Mouse (Mus musculus): ENCODE results near the gene R3hdm2.

Gene R3hdm2

DNA sequence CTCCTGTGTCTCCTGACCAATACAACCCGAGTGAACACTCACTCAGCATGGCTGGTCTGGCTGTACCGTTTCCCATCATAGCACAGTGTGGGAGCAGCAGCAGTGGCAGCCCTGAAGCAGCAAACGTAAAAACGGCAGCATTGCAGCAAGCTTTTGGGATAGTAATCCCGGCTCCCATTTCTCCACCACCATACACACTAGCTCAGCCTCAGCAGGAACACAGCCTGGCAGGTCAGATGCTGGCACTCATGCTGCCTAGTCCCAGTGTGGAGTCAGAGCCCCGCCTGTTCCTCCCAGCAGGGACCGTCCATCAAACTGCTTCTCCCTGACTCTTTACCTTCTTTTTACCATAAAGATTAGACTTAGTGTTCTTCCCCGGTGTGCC, 111.0 kb downstream of the R3hdm2 start:
- no peak for DNase-seq (ENCODE audit: low spot score in 2 of 2)

DNA sequence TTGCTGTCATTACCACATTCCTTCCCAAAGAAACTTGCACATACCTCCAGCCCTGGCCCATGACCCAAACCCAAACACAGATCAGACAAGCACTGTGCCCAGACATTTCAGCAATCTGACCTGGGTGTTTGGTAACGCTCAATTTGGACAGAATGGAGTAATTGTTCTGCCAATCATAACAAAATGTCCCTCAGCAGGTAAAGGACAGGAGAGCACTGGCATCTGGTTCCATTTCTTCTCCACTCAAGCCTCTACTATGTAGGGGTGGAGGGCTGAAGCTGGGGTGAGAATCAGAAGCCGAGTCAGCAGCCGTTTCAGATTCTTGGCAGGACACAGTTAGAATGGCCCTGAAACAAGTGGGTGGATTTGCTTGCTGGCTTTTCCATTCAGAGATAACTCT, 112.0 kb downstream of the R3hdm2 start:
- no peak for DNase-seq (ENCODE audit: low spot score in 2 of 2)

DNA sequence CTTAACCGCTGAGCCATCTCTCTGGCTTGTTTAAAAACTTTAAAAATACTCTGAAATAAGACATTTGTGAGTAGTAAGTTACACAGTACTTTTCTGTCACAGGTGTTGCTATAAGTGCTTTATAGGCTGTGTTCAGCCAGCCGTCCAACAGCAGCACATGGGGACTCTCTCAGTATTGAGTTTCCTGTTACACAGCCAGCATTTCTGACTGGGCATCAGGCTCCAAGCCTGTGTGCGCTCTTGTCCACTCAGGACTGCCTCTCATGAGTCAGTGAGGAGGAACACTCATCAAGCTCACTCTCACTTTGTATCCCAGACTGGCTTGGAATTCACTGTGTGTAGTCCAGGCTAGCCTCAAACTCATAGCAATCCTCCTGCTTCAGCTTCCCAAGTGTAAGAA, 116.0 kb downstream of the R3hdm2 start:
- DNase-seq (ENCODE audit: low spot score in 2 of 2), result no peak

DNA sequence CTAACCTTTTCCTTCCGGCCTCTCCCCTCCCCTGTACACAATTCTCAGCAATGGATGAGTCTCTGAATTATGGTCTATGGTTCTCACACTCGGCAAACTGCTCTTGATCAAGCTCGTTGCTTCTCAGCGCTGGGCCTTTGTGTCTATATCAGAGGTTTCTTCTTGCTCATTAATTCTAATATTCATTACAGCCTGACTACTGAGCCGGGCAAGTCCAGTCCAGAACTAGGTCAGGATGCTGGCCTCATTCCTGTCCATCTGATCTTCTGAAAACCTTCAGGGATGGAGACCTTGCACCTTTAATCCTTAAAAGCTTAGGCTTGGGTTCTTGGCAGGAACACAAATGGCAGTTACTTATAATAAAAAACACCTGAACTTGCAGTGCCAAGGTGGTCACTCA, 119.4 kb downstream of the R3hdm2 start:
- no peak for DNase-seq (ENCODE audit: low spot score in 2 of 2)

DNA sequence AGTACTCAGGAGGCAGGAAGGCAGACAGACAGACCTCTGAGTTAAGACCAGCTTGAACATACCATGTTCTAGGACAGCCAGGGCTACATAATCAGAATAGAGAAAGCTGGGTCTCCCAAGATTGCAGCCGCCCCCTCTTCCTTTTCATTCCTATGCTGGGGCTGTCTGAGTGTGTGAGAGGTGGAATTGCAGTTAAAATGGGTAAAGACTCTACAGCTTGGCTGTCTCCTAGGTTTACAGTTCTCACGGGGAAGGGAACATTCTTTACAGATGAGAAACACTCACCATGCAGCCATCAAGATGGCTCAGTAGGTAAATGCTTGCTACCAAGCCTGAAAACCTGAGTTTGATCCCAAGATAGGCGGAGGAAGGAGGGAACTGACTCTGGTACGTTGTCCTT, 119.9 kb downstream of the R3hdm2 start:
- no peak for DNase-seq (ENCODE audit: low spot score in 2 of 2)

DNA sequence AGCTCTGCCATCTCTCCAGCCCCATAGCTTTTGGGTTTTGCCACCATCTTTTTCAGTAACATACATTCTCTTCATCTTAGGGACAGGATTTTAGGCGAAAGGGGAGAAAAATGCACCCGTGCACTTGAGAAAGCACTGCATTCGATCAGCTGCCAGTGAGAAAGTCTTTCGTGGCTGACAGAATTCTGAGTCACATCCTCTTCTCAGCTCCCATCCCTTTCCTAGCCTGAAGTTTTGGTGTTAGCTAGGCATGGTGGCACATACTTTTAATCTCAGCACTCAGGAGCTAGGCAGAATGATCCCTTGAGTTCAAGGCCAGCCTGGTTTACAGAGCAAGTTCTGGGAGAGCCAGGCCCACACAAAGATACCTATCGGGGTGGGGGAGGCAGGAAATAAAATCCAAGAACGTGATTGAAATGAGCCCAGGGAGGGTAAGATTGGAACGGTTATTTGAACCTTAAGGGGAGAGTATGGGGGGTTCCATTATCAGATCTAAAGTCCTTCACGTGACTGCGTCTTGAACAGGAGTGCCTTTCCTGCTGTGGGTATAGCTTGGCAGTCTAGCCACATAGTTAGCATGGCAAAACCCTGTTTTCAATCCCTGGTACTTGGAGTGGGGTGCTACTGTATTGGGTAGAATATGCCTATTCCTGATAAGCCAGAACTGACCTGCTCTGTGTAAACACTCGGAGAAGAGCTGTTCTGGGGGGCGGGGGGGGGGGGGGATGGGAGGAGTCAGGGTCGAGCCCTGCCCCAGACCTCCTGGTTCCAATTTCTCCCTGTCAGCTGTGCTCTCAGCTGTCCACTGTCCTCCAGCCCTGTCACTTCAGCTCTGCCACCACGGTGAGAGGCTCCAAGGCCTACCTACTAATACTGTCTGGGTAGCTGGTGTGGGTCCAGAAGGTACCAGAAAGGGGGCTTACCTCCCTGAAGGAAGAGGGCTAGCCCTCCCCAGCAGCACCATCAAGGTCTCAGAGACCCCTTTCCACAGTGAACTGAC, 121.1 kb downstream of the R3hdm2 start, which contains the start of gene Stac3:
Stac3 (plus strand) TSS at position 793 of the 1,000 bp plus-strand sequence.
- DNase-seq (ENCODE audit: low spot score in 2 of 2), result no peak

DNA sequence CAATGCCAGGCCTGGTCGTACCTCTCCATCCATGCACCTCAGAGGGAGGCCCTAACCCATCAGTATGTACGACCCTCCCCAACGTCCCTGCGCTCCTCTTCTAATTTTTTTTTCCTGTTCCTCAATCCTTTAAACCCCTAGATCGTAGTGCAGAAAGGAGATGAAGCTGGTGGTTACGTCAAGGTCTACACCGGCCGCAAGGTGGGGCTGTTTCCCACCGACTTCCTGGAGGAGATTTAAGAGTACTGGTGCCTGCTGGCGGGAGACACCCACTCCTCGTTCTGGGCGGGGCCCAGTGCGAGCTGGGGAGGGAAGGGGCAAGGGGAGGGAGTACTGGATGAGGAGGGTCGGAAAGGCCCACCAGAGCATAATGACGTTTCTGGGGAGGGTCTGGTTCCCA, 128.1 kb downstream of the R3hdm2 start:
- DNase-seq (ENCODE audit: low spot score in 2 of 2), result peak; percentile 71 to 78

DNA sequence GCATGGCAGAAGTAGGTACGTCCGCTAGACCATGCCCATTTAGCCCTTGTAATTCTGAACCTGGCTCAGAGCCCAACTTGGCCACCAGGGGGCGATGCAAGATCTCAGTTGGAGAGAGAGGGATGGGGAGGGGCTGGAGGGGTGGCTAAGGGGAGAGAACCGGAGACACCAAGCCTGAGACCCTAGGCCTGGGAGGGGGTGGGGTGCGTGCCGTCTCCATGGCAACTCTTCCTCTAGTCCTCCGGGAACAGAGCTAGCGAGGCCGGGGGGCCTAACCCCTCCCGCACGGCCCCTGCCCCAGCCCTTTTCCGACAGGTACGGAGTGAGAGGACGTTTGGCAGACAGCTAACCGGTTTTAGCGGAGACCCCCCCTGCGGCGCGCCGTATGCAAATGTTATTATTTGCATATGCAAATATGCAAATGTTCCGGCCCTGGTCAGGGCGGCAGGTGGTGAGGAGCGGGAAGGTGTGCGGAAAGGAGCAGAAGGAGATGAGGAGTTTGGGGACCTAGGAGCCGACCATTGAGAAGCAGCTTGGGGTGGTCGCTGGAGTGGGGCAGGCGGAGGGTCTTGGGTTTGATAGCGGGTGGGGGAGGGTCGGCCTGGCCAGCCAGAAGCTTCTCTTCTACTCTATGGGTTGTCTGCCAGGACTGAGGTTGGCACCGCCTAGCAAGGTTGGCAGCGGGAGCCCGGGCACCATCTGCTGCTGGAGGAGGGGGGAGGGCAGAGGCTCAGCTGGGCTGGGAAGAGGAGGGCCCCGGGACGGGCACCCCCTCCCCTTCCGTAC, 129.1 kb downstream of the R3hdm2 start:
- peak; percentile 79 to 84 for DNase-seq (ENCODE audit: low spot score in 2 of 2)

DNA sequence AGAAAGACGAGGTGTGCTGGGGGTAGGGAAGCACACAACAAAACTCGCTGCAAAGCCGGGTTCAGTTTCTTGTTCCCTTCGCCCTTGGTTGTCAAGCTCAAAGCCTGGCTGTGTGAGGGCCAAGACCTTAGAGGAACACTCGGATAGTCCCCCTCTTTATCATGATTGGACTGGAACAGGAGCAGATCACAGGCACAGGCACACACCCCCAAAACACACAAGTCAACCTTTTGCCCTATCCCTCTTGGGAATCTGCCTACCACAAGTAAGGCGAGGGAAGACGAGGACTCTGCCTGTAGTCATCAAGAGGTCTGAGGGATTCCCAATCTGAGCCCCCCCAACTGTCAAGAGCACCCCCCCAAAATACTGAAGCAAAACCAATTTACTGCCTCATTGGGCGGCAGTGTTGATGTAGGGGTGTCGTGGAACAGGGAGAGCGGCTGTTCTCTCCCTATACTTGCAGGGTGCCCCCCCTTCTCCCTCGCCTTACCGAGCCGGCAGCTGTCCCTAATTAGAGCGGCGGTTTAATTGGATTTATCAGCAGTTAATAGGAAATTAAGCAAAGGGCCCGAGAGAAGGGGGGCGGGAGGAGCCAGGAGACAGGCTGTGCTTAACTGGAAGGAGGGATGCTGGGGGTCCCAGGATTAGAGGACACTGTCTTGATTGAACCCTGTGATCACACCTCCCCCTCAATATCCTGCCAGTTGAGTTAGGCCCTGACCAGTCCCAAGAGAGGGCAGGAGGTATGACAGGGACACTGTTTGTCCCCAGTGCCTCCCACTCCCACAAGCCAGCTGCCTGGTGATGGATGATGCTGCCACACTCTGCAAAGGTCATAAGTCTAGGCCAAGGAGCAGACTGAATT, 129.9 kb downstream of the R3hdm2 start:
- no peak for DNase-seq (ENCODE audit: low spot score in 2 of 2)

DNA sequence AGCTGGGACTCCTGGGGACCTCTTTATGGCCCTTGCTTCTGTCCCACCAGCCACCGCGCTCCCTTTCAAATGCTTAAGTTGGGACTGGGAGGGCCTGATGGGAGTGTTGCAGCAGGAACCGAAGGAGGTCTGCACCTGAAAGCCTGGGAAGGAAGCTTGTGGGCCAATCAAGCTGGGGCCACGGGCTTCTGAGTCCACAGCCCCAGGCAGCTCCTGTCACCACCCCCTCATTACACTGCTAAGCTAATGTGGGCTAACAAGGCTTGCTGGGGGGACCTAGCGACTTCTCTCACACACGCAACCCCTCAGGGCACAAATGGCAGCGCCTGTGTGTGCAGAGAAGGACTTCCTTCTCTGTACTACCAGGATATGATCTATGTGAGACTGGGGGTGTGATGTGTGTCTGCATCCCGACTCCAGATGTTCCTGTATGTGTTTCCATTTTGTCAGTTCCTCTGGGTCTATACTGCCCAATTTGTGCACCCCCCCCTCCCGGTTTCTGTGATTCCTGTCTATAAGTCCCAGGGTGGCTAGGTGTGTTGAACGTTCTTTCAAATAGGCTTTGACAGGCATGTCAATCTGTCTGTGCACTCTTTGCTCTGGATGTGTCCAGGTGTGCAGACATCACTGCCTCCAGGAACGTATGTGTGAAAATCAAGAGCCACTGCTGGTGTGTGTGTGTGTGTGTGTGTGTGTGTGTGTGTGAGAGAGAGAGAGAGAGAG, 130.9 kb downstream of the R3hdm2 start:
- DNase-seq (ENCODE audit: low spot score in 2 of 2), result no peak

DNA sequence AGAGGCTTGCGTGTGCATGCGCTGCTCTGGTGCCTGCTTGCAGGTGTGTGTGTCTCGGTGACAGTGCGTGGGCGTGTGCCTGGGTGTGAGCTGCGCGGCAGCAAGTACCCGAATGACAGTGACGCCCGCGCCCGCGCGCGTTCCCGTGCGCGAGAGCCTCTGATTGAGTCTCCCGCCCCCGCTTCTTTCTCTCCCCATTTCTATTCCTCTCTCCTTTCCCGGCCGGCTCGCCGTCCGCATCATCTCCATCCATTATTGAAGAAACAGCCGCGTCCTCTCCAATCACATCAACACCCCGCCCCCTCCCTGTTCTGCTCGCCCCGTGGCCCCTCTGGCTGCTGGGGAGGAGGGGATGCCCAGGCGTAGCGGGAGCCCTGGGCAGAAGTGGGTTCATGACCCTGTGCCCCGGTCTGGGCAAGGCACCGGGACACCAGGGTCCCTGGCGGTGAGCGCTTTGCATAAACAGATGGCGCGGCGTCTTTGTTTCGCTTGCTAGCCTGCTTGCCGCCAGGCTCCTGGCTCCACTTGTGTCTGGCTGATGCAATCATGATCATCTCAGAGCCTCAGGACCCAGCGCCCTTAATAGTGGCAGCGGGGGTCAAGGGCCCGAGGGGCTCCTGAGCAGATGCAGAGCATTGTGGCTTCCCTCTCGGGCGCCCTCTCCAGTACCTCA, 131.6 kb downstream of the R3hdm2 start:
- peak; percentile 83 to 91 for DNase-seq (ENCODE audit: low spot score in 2 of 2)

DNA sequence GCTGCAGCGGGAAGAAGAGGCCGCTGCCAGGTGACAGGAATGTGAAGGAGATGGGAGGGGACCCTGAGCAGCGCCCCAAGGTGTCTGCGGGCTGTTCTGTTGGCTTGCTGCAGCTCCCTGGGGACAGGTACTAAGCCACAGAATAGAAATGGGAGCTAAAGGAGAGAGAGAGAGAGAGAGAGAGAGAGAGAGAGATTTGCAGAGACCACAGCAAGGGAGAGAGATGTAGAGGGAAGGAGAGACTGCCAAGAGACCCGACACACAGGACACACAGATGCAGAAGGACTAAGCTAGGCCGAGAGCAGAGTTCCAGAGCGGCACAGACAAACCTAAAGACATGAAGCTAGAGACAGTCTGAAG, 132.2 kb downstream of the R3hdm2 start:
- no peak for DNase-seq (ENCODE audit: low spot score in 2 of 2)

DNA sequence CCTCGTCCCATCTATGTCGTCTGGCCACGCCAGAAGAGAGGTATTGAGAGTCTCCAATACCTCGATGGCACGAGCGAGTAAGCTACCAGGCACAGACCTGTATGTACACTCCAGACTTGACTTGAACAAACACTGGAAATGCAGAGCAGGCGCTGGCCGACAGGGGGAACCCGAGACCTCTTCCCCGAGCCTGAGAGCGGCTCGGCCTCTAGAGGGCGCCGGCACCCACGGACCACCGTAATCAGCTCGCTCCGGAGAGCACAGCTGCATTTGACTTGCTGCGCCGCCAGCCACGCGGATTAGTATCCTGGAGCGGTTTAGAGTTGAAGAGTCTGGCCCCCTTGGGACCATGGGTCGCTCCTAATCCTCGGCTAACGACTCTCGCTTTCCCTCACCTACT, 132.7 kb downstream of the R3hdm2 start:
- DNase-seq (ENCODE audit: low spot score in 2 of 2), result peak; percentile 97 to 98

DNA sequence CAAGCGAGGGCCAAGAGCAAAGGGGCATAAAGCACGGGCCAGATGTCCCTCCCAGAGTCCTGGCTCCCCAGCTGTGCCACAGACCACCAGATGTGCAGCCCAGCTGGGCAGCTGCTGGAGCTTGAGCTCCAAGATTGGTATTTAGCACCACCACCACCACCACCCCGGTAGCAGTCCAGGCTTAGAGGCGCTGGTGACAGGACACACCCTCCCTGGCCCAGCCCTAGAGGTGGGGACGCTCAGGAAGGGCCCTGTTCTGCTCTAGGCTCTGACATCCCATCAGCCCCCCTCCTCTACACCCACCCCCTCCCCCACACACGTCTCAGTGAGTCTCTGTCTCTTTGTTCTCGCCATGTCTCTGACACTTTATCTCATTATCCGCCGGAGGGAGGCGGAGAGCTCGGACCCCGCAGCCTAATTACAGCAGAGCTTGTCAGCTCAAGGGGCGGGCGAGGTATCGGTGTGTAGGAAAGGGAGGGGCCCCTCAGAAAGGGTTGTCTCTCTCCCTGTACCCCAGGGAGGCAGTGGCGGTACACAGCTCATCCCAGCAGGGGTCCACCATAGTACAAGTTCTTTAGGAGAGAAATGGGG, 133.5 kb downstream of the R3hdm2 start:
- no peak for DNase-seq (ENCODE audit: low spot score in 2 of 2)

DNA sequence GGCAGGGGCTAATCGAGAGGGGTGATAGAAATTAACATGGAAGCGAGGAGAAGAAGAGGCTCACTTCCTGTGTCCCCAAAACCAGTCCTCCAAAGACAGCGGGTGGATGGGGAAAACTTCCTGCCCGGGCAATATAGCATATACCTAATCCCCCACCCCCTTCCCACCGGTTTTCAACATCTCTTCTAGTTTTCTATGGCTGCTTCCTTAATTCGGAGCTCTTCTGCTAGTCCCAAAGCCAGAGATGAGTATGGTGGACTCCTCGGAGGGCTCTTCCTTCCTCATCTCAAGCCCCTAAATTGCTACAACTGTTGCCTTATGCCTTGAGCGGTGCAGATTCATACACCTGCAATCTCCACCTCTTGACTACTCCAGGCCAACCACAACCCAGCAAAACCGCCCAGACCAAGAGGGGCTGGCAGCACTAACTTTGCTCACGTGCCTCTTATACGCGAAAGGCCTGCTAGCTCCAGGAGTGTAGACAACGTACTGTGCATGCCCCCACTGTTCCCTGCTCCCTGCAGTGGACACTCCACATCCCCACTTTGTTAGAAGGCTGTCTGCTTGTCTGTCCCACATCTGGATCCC, 134.1 kb downstream of the R3hdm2 start:
- DNase-seq (ENCODE audit: low spot score in 2 of 2), result no peak

DNA sequence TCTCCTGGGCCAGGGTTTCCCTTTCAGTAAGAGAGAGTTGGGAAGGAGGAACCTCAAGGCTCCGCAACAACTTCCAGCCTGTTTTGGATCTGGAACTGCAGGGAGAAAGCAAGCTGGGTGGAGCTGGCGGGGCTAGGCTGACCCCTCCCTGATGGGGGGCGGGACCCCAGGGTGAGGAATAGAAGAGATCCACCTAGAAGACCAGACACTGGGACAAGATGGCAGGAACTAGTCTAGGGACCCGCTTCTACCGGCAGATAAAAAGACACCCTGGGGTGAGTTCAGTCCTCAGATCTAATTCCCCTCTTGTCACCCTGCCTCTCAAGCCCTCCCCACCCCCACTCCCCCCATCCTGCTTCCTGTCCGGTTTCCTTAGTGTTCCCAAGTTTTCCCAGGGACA, 134.6 kb downstream of the R3hdm2 start, which contains the start of gene Ndufa4l2:
Ndufa4l2 (plus strand) TSS at position 204 of the 400 bp plus-strand sequence.
- DNase-seq (ENCODE audit: low spot score in 2 of 2), result no peak

DNA sequence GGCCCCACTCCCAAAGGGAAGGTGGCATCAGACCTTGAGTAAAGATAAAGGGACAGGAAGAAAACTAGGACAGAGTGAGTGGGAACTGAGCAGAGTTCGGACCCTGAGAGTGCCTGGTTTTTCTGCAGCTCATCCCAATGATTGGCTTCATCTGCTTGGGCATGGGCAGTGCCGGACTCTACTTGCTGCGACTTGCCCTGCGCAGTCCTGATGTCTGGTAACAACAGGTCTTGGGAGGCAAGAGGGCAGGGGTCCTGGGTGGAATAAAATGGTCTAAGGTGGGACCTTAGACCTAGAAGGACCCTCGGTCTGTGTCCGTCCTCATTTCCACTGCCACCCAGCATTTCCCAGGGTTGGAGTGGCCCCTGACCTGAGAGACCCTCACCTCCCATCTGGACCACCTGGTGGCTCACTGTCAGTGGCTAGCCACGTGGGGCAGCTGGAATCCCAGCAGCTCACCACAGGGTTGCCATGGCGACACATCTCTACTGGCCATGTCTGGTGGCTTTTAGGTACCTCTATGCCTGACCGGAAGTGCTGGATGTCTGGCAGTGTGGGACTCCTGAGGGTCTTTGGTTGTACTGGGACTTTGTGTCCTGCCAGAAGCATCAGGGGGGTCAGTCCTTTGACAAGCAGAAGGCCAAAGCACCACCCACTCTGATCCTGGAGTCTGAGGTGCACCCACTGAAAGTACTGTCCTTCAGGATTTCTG, 135.3 kb downstream of the R3hdm2 start:
- DNase-seq (ENCODE audit: low spot score in 2 of 2), result no peak

DNA sequence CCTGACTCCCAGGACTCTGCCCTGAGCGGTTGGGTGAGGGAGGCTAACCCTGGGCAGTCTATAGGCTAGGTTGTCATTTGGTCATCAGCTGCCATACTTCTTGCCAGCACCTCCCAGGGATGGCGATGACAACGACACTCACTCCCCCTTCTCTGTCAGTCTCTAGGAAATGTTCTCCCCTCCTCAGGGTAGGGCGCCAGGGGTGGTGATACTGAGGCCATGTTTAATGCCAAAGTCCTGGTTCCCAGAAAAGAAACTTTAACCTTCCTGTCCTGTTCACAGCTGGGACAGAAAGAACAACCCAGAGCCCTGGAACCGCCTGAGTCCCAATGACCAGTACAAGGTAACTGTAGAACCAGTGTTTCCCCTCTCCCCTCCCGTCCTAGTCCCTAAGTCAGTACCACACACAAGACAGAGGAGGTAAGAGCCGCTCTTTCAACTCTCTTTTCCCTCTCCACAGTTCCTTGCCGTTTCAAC, 135.9 kb downstream of the R3hdm2 start:
- DNase-seq (ENCODE audit: low spot score in 2 of 2), result no peak
